Mouse (Mus musculus): ENCODE measurements around the gene Prima1.

The Prima1 gene

GRCm38 (mm10) chr12:103242083-103242581, at the start of gene Prima1:
Gene Prima1 (minus strand): TSS chr12:103242150.
- no peak for DNase-seq (ENCODE audit: low read depth)

- no peak for DNase-seq (ENCODE audit: low read depth)
Observed at GRCm38 (mm10) chr12:103287276-103287675, 45.3 kb upstream of the Prima1 start.

- no peak for DNase-seq (ENCODE audit: low read depth)
Observed at GRCm38 (mm10) chr12:103283411-103283810, 41.5 kb upstream of the Prima1 start.

GRCm38 (mm10) chr12:103282936-103283335, 41.0 kb upstream of the Prima1 start:
- no peak for DNase-seq (ENCODE audit: low read depth)

GRCm38 (mm10) chr12:103281912-103282311, 40.0 kb upstream of the Prima1 start:
- no peak for DNase-seq (ENCODE audit: low read depth)

- no peak for DNase-seq (ENCODE audit: low read depth)
Observed at GRCm38 (mm10) chr12:103281491-103281890, 39.5 kb upstream of the Prima1 start.

- DNase-seq (ENCODE audit: low read depth) = no peak
Observed at GRCm38 (mm10) chr12:103276422-103276821, 34.5 kb upstream of the Prima1 start.

- no peak for DNase-seq (ENCODE audit: low read depth)
Observed at GRCm38 (mm10) chr12:103273732-103274131, 31.8 kb upstream of the Prima1 start.

- DNase-seq (ENCODE audit: low read depth) = no peak
Observed at GRCm38 (mm10) chr12:103273051-103273450, 31.1 kb upstream of the Prima1 start.

GRCm38 (mm10) chr12:103272176-103272575, 30.2 kb upstream of the Prima1 start:
- DNase-seq (ENCODE audit: low read depth) = no peak

GRCm38 (mm10) chr12:103266605-103267004, 24.7 kb upstream of the Prima1 start:
- DNase-seq (ENCODE audit: low read depth) = no peak

GRCm38 (mm10) chr12:103262017-103262865, 20.3 kb upstream of the Prima1 start:
- DNase-seq (ENCODE audit: low read depth) = no peak

- no peak for DNase-seq (ENCODE audit: low read depth)
Observed at GRCm38 (mm10) chr12:103252901-103253434, 11.0 kb upstream of the Prima1 start.

- DNase-seq (ENCODE audit: low read depth) = no peak
Observed at GRCm38 (mm10) chr12:103251151-103251550, 9.2 kb upstream of the Prima1 start.

GRCm38 (mm10) chr12:103250333-103250732, 8.4 kb upstream of the Prima1 start:
- no peak for DNase-seq (ENCODE audit: low read depth)

- no peak for DNase-seq (ENCODE audit: low read depth)
Observed at GRCm38 (mm10) chr12:103243041-103243440, 1.1 kb upstream of the Prima1 start.

- no peak for DNase-seq (ENCODE audit: low read depth)
Observed at GRCm38 (mm10) chr12:103242591-103243025, 658 bp upstream of the Prima1 start.

GRCm38 (mm10) chr12:103241311-103242082, 453 bp downstream of the Prima1 start:
- no peak for DNase-seq (ENCODE audit: low read depth)

GRCm38 (mm10) chr12:103238924-103239460, 3.0 kb downstream of the Prima1 start:
- DNase-seq (ENCODE audit: low read depth) = no peak

- DNase-seq (ENCODE audit: low read depth) = no peak
Observed at GRCm38 (mm10) chr12:103235856-103236255, 6.1 kb downstream of the Prima1 start.

- no peak for DNase-seq (ENCODE audit: low read depth)
Observed at GRCm38 (mm10) chr12:103235251-103235650, 6.7 kb downstream of the Prima1 start.

GRCm38 (mm10) chr12:103229058-103229457, 12.9 kb downstream of the Prima1 start:
- no peak for DNase-seq (ENCODE audit: low read depth)

Data from fibroblast of lung, adult 2 months (primary cell).